Mouse (Mus musculus) kidney, postnatal 25 days (tissue): ENCODE results near the gene Gja5.

Source experiments
- DNase-seq, 2 experiments: peaks; one replicate each; pipeline ENCODE4 v3.0.0; 2021; ENCODE audit warnings: mixed read lengths in 2 of 2

Gja5 gene

GRCm38 (mm10) chr3:96904393-96904792 is at the start of gene Gja5:
TSS of gene Gja5 (plus strand) at chr3:96904693.
- no peak for DNase-seq

- peak; percentile 1 to 34 for DNase-seq
These were observed 48.7 kb upstream of the Gja5 start for GRCm38 (mm10) chr3:96855833-96856232.

GRCm38 (mm10) chr3:96860498-96860897 is 44.0 kb upstream of the Gja5 start:
- peak in 1 of 2 experiments; percentile 38 for DNase-seq

- DNase-seq = peak in 1 of 2 experiments; percentile 29
These were observed 36.6 kb upstream of the Gja5 start for GRCm38 (mm10) chr3:96867863-96868262.

GRCm38 (mm10) chr3:96868566-96868965 is 35.9 kb upstream of the Gja5 start:
- peak in 1 of 2 experiments; percentile 41 for DNase-seq

- peak in 1 of 2 experiments; percentile 37 for DNase-seq
These were observed 35.4 kb upstream of the Gja5 start for GRCm38 (mm10) chr3:96869091-96869490.

GRCm38 (mm10) chr3:96870270-96870669 is 34.2 kb upstream of the Gja5 start:
- no peak for DNase-seq

GRCm38 (mm10) chr3:96871070-96871469 is 33.4 kb upstream of the Gja5 start:
- DNase-seq = peak; percentile 1 to 33

GRCm38 (mm10) chr3:96872501-96872900 is 32.0 kb upstream of the Gja5 start:
- DNase-seq = peak; percentile 3 to 45

- DNase-seq = peak; percentile 44 to 74
These were observed 29.5 kb upstream of the Gja5 start for GRCm38 (mm10) chr3:96874808-96875571.

GRCm38 (mm10) chr3:96879536-96879935 is 25.0 kb upstream of the Gja5 start:
- DNase-seq = peak in 1 of 2 experiments; percentile 62

GRCm38 (mm10) chr3:96880385-96880784 is 24.1 kb upstream of the Gja5 start:
- no peak for DNase-seq

- DNase-seq = no peak
These were observed 22.9 kb upstream of the Gja5 start for GRCm38 (mm10) chr3:96881557-96881956.

GRCm38 (mm10) chr3:96882061-96882849 is 22.2 kb upstream of the Gja5 start:
- no peak for DNase-seq

- DNase-seq = no peak
These were observed 20.8 kb upstream of the Gja5 start for GRCm38 (mm10) chr3:96883690-96884089.

- no peak for DNase-seq
These were observed 2.0 kb upstream of the Gja5 start for GRCm38 (mm10) chr3:96902336-96902999.

GRCm38 (mm10) chr3:96904851-96905541 is 503 bp downstream of the Gja5 start, which contains the start of gene Gpr89:
TSS of gene Gpr89 (minus strand) at chr3:96905346.
- DNase-seq = peak; percentile 95 to 98

- DNase-seq = no peak
These were observed 1.1 kb downstream of the Gja5 start for GRCm38 (mm10) chr3:96905592-96905991.

GRCm38 (mm10) chr3:96920991-96921390 is 16.5 kb downstream of the Gja5 start:
- no peak for DNase-seq

- DNase-seq = no peak
These were observed 20.1 kb downstream of the Gja5 start for GRCm38 (mm10) chr3:96924631-96925030.

GRCm38 (mm10) chr3:96925920-96926319 is 21.4 kb downstream of the Gja5 start, which contains the start of gene Gja8:
TSS of gene Gja8 (minus strand) at chr3:96926020.
- DNase-seq = no peak

- DNase-seq = no peak
These were observed 26.8 kb downstream of the Gja5 start for GRCm38 (mm10) chr3:96931261-96931681.
